Mouse (Mus musculus): ENCODE measurements around the gene Vat1l.

Gene Vat1l

GRCm38 (mm10) chr8:114398326-114398725, 192.9 kb downstream of the Vat1l start:
- DNase-seq (ENCODE audit: low spot score in 2 of 2) = no peak

- DNase-seq (ENCODE audit: low spot score in 2 of 2) = no peak
Measured at GRCm38 (mm10) chr8:114399273-114399672, 193.9 kb downstream of the Vat1l start.

- no peak for DNase-seq (ENCODE audit: low spot score in 2 of 2)
Measured at GRCm38 (mm10) chr8:114401679-114402078, 196.3 kb downstream of the Vat1l start.

GRCm38 (mm10) chr8:114411421-114411820, 206.0 kb downstream of the Vat1l start:
- DNase-seq (ENCODE audit: low spot score in 2 of 2) = no peak

- no peak for DNase-seq (ENCODE audit: low spot score in 2 of 2)
Measured at GRCm38 (mm10) chr8:114417786-114418185, 212.4 kb downstream of the Vat1l start, which contains the start of gene Clec3a. Gene Clec3a, plus strand, starts transcription at chr8:114418086.

- DNase-seq (ENCODE audit: low spot score in 2 of 2) = no peak
Measured at GRCm38 (mm10) chr8:114418486-114418885, 213.1 kb downstream of the Vat1l start.

- no peak for DNase-seq (ENCODE audit: low spot score in 2 of 2)
Measured at GRCm38 (mm10) chr8:114418904-114419303, 213.5 kb downstream of the Vat1l start.

GRCm38 (mm10) chr8:114421544-114421943, 216.1 kb downstream of the Vat1l start:
- DNase-seq (ENCODE audit: low spot score in 2 of 2) = no peak

Measured in urinary bladder, adult 18-20 months (tissue).